Mouse (Mus musculus): ENCODE results near the gene Psmd5.
A peak's percentile ranks its signal among the peaks of the same experiment; 100 is the strongest.
"Not testable (repeated sequence)": the region's sequence is repeated elsewhere in the genome, so short reads cannot be mapped to it uniquely, and the experiment has no call there.

Gene Psmd5

DNA sequence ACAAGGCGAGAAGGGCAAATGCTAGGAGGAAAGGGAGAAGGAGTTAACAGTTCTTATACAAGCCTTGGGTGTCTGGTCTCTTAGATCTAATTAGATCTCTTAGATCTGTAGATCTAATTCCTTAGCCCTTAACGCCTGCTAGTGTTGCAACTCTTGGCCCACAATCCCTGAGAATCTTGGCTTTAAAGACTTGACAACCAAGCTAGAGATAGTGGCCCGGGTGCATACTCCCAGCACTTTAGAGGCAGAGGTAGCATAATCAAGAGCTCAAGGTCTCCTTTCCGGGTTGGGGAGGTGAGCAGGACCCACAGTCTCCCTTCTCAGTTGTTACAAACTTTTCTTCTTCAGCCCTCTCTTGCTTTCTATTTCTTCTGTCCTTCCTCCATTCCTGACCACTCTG is 47.2 kb downstream of the Psmd5 start:
- DNase-seq (ENCODE audit: low spot score in 2 of 2): no peak

GRCm38 (mm10) chr2:34826460-34827231 is 48.1 kb downstream of the Psmd5 start:
- no peak for DNase-seq (ENCODE audit: low spot score in 2 of 2)

DNA sequence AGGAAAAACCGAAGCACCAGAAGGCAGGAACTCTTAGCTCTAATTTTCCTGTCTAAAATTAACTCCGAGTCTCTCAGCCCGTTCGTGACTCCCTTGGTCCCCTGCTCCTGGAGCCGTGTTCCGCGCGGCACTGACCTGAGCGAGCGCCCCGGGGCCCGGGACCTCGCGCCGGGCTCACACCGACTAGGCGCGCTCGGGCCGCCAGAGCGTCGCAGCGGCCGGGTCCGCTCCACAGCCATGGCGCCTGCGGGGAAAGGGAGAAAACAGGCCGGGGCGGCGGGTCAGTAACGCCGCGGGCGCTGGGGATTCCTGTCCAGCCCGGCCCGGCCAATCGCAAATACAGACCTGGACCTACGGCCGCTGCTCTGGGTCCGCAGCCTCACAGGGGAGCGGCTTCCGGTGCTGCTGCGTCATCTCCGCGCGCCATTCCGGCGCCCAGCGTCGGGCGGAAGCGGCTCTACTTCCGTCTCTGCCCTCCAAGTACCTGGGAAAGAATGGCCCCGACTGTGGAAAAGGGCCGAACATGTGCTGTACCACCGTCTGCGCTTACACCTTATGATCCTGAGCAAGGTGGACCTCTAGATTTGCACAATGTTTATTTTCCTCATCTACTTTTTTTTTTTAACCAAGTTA is 48.8 kb downstream of the Psmd5 start, which contains the start of gene Fbxw2:
Gene Fbxw2 (minus strand): TSS at position 485 of the 633 bp plus-strand sequence.
- peak; percentile 95 to 96 for DNase-seq (ENCODE audit: low spot score in 2 of 2)

- no peak for DNase-seq (ENCODE audit: low spot score in 2 of 2)
Measured at GRCm38 (mm10) chr2:34818492-34818891, 56.3 kb downstream of the Psmd5 start.

DNA sequence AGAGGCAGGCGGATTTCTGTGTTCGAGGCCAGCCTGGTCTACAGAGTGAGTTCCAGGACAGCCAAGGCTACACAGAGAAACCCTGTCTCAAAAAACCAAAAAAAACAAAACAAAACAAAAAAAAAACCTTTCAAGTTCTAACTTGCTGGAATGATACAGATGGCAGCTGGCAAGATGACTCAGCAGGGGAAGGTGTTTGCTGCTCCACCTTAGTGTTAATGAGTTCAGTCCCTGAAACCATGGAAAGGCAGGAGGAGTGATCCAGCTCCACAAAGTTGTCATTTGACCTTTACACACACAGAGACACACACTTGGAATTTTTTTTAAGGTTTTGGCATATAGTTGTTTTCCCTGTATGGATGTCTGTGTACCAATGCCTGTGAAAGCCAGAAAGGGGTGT is 58.9 kb downstream of the Psmd5 start:
- not testable (repeated sequence) for DNase-seq (ENCODE audit: low spot score in 2 of 2)

DNA sequence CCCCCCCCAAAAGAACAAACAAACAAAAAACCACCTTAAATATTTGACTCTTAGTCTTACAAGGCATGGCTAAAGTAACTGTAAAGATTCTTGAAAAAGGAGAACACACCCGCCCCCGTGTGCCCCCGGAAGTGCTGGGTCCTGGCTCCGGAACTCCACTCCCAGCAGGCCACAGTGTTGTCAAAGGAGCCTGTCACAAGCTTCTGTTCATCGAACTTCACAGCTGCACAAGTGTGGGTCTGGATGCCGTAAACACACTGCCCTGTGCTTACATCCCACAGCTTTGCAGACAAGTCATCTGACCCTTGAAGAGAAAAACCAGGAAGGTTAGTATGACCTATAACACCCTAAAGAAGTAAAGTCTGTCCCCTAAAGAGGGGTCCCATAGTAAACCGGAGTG is 62.1 kb downstream of the Psmd5 start:
- no peak for DNase-seq (ENCODE audit: low spot score in 2 of 2)

- DNase-seq (ENCODE audit: low spot score in 2 of 2): no peak
Measured at GRCm38 (mm10) chr2:34810775-34811174, 64.0 kb downstream of the Psmd5 start.

DNA sequence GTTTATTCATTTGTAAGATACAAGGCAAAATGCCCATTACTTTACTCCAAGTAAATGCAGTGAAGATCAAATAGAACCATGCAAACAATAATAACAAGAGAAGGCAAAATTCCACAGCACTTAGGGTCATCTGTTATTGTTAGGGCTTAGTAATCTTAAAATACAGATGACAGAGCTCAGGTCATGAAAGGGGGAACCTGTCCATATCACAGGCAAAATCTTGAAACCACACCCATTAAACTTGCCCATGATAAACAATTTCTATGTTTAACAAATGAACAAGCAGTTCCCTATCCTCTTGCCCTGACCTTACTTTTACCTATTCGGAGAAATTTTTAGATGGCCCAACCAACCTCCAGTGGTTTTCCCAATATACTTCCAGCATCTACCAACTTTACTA is 65.2 kb downstream of the Psmd5 start:
- no peak for DNase-seq (ENCODE audit: low spot score in 2 of 2)

GRCm38 (mm10) chr2:34808057-34808456 is 66.7 kb downstream of the Psmd5 start:
- no peak for DNase-seq (ENCODE audit: low spot score in 2 of 2)

DNA sequence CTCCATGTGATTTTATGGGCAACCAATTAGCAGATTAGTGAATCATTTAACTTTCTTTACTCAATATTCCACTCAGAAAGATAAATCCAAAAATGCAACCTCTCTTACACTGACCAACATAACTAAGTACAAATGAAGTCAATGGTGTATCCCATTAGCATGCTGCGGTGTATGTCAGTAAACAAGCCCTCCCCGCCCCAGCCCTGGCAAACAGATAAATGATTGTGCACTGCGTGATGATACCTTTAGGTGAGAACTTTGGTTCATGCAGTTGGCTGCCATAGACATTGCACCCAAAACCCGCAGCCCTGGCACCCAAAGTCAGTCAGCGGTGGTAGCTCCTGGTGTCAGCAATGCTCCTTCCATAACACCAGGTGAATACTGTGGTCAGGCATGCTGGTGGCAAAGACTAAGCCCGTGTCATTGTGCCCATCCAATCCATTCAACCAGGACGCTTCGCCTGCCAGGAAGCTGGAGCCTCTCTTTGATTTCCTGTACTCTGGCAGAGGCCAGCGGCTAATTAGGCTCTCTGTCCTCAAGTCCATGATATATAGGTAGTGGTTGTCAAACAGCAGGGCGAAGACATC is 69.3 kb downstream of the Psmd5 start:
- DNase-seq (ENCODE audit: low spot score in 2 of 2): no peak

- no peak for DNase-seq (ENCODE audit: low spot score in 2 of 2)
Measured at GRCm38 (mm10) chr2:34804815-34805214, 70.0 kb downstream of the Psmd5 start.

DNA sequence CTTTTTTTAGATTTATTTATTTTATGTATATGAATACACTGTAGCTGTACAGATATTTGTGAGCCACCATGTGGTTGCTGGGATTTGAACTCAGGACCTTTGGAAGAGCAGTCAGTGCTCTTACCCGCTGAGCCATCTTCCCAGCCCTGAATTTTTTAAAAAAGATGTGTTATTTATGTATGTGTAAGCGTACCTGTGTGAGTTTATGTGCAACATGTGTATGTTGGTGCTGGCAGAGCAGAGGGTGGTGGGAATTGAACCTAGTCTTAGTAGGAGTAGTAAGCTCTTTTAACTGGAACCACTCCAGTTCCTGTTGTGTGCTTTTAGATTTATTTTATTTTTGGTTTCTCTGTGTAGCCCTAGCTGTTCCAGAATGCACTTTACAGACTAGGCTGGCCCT is 70.6 kb downstream of the Psmd5 start:
- DNase-seq (ENCODE audit: low spot score in 2 of 2): no peak

DNA sequence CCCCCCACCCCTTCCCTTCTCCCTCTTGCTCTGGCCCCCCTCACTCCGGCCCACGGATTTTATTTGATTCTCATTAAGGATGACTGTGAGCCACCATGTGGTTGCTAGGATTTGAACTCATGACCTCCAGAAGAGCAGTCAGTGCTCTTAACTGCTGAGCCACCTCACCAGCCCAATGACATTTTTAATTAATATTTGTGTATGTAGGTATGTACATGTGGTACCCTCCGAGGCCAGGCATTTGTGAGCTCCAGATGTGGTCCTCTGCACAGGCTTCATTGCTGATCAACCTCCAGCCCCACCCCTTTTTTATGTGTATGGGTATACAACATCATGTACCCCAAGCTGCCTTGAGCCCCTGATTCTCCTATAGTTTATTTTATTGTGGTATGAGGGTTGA is 71.0 kb downstream of the Psmd5 start:
- DNase-seq (ENCODE audit: low spot score in 2 of 2): no peak

- peak; percentile 51 to 61 for DNase-seq (ENCODE audit: low spot score in 2 of 2)
Measured at GRCm38 (mm10) chr2:34802565-34803245, 72.1 kb downstream of the Psmd5 start.

DNA sequence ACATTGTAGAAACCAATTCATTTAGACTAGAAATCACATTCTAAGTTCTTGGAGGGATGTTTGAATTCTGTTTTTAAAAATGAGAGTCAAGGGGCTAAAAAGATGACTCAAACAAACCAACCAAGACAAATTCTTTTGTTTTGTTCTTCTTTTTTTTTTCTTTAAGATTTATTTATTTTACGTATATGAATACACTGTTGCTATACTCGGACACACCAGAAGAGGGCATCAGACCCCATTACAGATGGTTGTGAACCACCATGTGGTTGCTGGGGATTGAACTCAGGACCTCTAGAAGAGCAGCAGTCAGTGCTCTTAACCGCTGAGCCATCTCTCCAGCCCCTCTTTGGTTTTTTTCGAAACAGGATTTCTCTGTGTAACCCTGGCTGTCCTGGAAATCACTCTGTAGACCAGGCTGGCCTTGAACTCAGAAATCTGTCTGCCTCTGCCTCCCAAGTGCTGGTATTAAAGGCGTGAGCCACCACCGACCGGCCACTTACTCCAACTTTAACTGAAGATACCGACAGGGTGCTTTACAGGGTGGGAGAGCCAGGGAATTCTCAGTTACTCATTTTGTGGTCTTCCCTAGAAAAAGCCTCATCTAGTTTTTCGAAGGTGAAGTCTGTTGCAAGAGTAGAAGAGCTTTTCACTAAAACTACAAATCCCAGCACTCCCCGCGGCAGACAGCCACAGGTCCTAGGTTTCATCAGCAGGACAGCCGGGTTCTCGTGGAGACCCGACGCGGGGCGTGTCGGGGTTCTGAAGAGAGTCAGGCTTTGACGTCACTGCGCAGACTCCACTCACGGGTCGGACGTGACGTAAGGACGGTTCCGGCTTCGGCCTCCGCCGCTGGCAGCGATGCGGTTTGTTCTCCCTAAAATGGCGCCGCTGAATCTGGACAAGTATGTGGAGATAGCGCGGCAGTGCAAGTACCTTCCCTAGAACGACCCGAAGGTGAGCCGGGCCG is 73.0 kb downstream of the Psmd5 start:
- peak; percentile 99 for DNase-seq (ENCODE audit: low spot score in 2 of 2)

GRCm38 (mm10) chr2:34800371-34800770 is 74.4 kb downstream of the Psmd5 start:
- no peak for DNase-seq (ENCODE audit: low spot score in 2 of 2)
